ENCODE assay signal across 11 mouse cellular contexts in the genomic region with DNA sequence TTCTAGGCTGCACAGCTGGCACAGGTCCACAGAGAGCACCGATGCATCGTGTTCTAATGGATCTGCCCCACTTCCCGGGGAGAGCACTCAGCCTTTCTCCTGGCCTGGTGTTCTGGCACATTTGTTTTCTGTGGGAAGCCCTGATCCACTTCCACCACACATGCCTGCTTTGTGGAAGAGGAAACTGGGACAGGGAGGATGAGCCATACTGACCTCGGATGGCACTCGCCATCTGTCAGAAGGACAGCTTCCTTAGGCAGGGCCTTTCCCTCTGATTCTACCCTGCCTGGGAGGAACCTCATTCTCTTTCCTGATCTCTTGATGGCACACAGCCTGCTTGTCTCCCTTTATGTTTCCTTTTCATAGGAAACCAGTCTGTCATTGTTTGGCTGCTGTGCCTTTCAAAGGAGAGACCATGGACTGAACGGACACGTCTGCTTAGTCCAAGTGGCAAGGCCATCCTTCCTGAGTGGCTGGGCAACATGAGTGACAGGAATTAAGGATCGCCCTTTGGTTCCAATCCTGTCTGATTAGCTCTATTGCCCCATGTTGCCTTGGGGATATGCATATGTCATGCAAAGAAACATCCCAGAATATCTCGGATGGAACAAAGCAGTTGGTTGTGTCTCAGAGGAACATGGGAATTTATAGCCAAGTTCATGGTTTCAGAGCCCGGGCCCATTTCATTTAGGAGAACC. TPM values are rescaled to one million over a fixed set of nuclear protein-coding genes. Genes with fewer than 3 reads are reported as not detected.
DNase-seq lines count a peak whose midpoint lies in the region; ATAC-seq and TF ChIP-seq lines count a peak whose summit lies in the region.
"Had no signal": no experiment of that assay in that cellular context is flagged by ENCODE, and none has a peak within 500 bp of the region (broad histone marks: within the 10 kb centered on the region; RNA-seq: fewer than 3 reads in every experiment).

No protein-coding gene starts in this region.

- no peak for TF ChIP-seq EP300 in liver, postnatal 0 days (IDR thresholded peaks at IDR 0.05; ENCODE audit: low read depth)

- H3K36me3 ChIP-seq in liver, postnatal 0 days (replicated peaks; ENCODE audit: insufficient read depth, low read length), result no peaks in the 10 kb centered on the region
- H3K36me3 ChIP-seq in midbrain, embryonic 15.5 days (replicated peaks), result no peaks in the 10 kb centered on the region
- no peaks in the 10 kb centered on the region for H3K36me3 ChIP-seq in intestine, postnatal 0 days (ENCODE audit: control insufficient read depth, insufficient read depth)
- H3K36me3 ChIP-seq: embryonic facial prominence, embryonic 12.5 days had no signal

- 78% methylated on average over 10 of the region's 10 CpGs for WGBS in liver, postnatal 0 days (ENCODE audit: insufficient replicate concordance)
- WGBS in midbrain, embryonic 15.5 days, result 54% methylated on average over 10 of the region's 10 CpGs
- 76% methylated on average over 10 of the region's 10 CpGs for WGBS in intestine, postnatal 0 days

- no peak for DNase-seq in liver, postnatal 0 days
- no peak for DNase-seq in liver
- DNase-seq in cerebellum, adult 11-12 months, result peak; percentile 91
- DNase-seq in kidney, adult 8-10 months, result peak; percentile 23 to 50
- no peak for DNase-seq in gastrocnemius, postnatal 4 days (ENCODE audit: low spot score in 2 of 2)
- DNase-seq in frontal cortex, adult 2 months (ENCODE audit: extremely low spot score in 1 of 2, low spot score in 1 of 2), result no peak
- DNase-seq: heart, adult 2 months had no signal

- TF ChIP-seq CTCF in liver, postnatal 0 days (IDR thresholded peaks at IDR 0.05; ENCODE audit: low read depth), result no peak
- TF ChIP-seq CTCF in intestine, postnatal 0 days (IDR thresholded peaks at IDR 0.05; ENCODE audit: low read depth), result no peak

- H3K4me1 ChIP-seq in liver, postnatal 0 days (ENCODE audit: insufficient read depth), result no peaks in the 10 kb centered on the region
- H3K4me1 ChIP-seq in midbrain, embryonic 15.5 days, result peaks cover 7% of the 10 kb centered on the region; the same call in 1 of the 2 replicates
- no peaks in the 10 kb centered on the region for H3K4me1 ChIP-seq in intestine, postnatal 0 days (replicated peaks; ENCODE audit: control insufficient read depth, insufficient read depth, low read length)
- H3K4me1 ChIP-seq: embryonic facial prominence, embryonic 12.5 days had no signal

- no peak overlapping the region for H3K9ac ChIP-seq in liver, postnatal 0 days (replicated peaks)
- H3K9ac ChIP-seq in midbrain, embryonic 15.5 days, result no peak overlapping the region
- no peak overlapping the region for H3K9ac ChIP-seq in intestine, postnatal 0 days (ENCODE audit: low read depth, low read length)
- H3K9ac ChIP-seq: embryonic facial prominence, embryonic 12.5 days had no signal

- 0 out of 2 replicates have a peak, but pooled peaks have one; percentile 27 for ATAC-seq in liver, postnatal 0 days
- peak; percentile 41; the same call in 1 of the 2 replicates for ATAC-seq in midbrain, embryonic 15.5 days (replicated peaks)
- no peak for ATAC-seq in intestine, postnatal 0 days

- H3K9me3 ChIP-seq in liver, postnatal 0 days (ENCODE audit: low read length), result no peaks in the 10 kb centered on the region; the same call in 1 of the 2 replicates
- H3K9me3 ChIP-seq in midbrain, embryonic 15.5 days, result no peaks in the 10 kb centered on the region
- no peaks in the 10 kb centered on the region for H3K9me3 ChIP-seq in intestine, postnatal 0 days (ENCODE audit: control insufficient read depth)

- no peak overlapping the region for H3K4me3 ChIP-seq in liver, postnatal 0 days (ENCODE audit: low read depth, low read length)
- no peak overlapping the region for H3K4me3 ChIP-seq in midbrain, embryonic 15.5 days
- no peak overlapping the region for H3K4me3 ChIP-seq in intestine, postnatal 0 days (ENCODE audit: low read depth, low read length)
- H3K4me3 ChIP-seq: embryonic facial prominence, embryonic 12.5 days; heart, adult 2 months had no signal

- no peak overlapping the region for H3K4me2 ChIP-seq in liver, postnatal 0 days (ENCODE audit: low read depth, low read length)
- H3K4me2 ChIP-seq in midbrain, embryonic 15.5 days, result no peak overlapping the region
- no peak overlapping the region for H3K4me2 ChIP-seq in intestine, postnatal 0 days (replicated peaks; ENCODE audit: low read depth)
- H3K4me2 ChIP-seq: embryonic facial prominence, embryonic 12.5 days; liver, embryonic 11.5 days had no signal

- H3K27ac ChIP-seq in liver, postnatal 0 days (ENCODE audit: low read depth), result no peak overlapping the region
- H3K27ac ChIP-seq in midbrain, embryonic 15.5 days, result 0 out of 2 replicates have a peak overlapping the region, but pooled peaks have one; percentile 5
- no peak overlapping the region for H3K27ac ChIP-seq in intestine, postnatal 0 days (ENCODE audit: low read depth, low read length)
- H3K27ac ChIP-seq: embryonic facial prominence, embryonic 12.5 days; heart, adult 2 months had no signal

- H3K27me3 ChIP-seq in liver, postnatal 0 days (ENCODE audit: insufficient read depth, low read length), result no peaks in the 10 kb centered on the region
- H3K27me3 ChIP-seq in midbrain, embryonic 15.5 days (replicated peaks), result no peaks in the 10 kb centered on the region
- H3K27me3 ChIP-seq in intestine, postnatal 0 days (replicated peaks; ENCODE audit: control insufficient read depth, insufficient read depth, low read length), result no peaks in the 10 kb centered on the region
- H3K27me3 ChIP-seq: embryonic facial prominence, embryonic 12.5 days had no signal

RNA-seq across cellular contexts. Expression of a gene that starts 13.7 kb away (rescaled TPM):
- polyA plus RNA-seq in liver, postnatal 0 days (2015; fragmentation: Nextera tagmentation; extraction: Ambion mirVana), result 30.3 and 33.0 TPM in 2 replicates
- 1.2 and 1.3 TPM in 2 replicates for polyA plus RNA-seq in midbrain, embryonic 15.5 days (2015; fragmentation: Nextera tagmentation; extraction: Ambion mirVana)
- 1 to 10 TPM; 6.7 to 6.8 TPM for total RNA-seq in gastrocnemius, postnatal 4 days (2021)
- polyA plus RNA-seq in frontal cortex, adult 2 months (2012; rRNA removed), result 1.2 and 1.3 TPM in 2 replicates
- polyA plus RNA-seq in intestine, postnatal 0 days (2015; fragmentation: Nextera tagmentation; extraction: Ambion mirVana), result 3.1 and 3.8 TPM in 2 replicates

Comparison
In these comparisons a context has a peak if more than half of its experiments do, and no peak if none do; other contexts are left out.
1. DNase-seq: peak in cerebellum, adult 11-12 months (single experiment) and kidney, adult 8-10 months (2 of 2); none in liver, postnatal 0 days (single experiment), liver (single experiment), gastrocnemius, postnatal 4 days (0 of 2) and frontal cortex, adult 2 months (0 of 2).